Mouse (Mus musculus) CH12.LX (cell line): Measurements from ENCODE around the gene Timm17a. TPM values are rescaled to one million over a fixed set of nuclear protein-coding genes. Genes with fewer than 3 reads are reported as not detected.

Experiments used
- DNase-seq: peaks from one replicate; pipeline ENCODE4 v3.0.0-alpha.2; 2013; ENCODE audit errors: extremely low read depth
- H3K27ac ChIP-seq: 2 replicates; pipeline ENCODE4 v1.5.1; 2012; ENCODE audit warnings: low read depth, mild to moderate bottlenecking, control low read depth, moderate library complexity; ENCODE audit not compliant: insufficient read depth
- H3K27me3 ChIP-seq: replicated peaks from 2 replicates; pipeline ENCODE3; 2012; ENCODE audit warnings: inconsistent platforms
- H3K36me3 ChIP-seq, 2 experiments: replicated peaks in 1 of 2; 2 replicates each; pipeline versions ENCODE3 to v1.6.1; 2012; ENCODE audit warnings: inconsistent platforms in 1 of 2, low read length in 1 of 2, mild to moderate bottlenecking in 1 of 2, mixed read lengths in 1 of 2, moderate library complexity in 1 of 2; ENCODE audit not compliant: control insufficient read depth in 1 of 2, insufficient read depth in 1 of 2
- H3K4me1 ChIP-seq, 2 experiments: 2 replicates each; pipeline ENCODE4 v1.6.1; 2012; ENCODE audit warnings: inconsistent platforms in 1 of 2, moderate library complexity in 1 of 2; ENCODE audit not compliant: insufficient read depth in 2 of 2, control insufficient read depth in 1 of 2
- H3K4me2 ChIP-seq: 2 replicates; pipeline ENCODE4 v1.6.1; 2012; ENCODE audit warnings: low read depth, mild to moderate bottlenecking, control low read depth; ENCODE audit not compliant: poor library complexity, insufficient read depth, severe bottlenecking
- H3K4me3 ChIP-seq, 3 experiments: fragments of 150-350 bp in 1 of 3; sonication (generic) in 1 of 3; replicated peaks in 1 of 3; 2 replicates each; pipeline versions ENCODE3 to v1.5.1; 2011 to 2012; ENCODE audit warnings: low read depth in 2 of 3, low read length in 2 of 3, mild to moderate bottlenecking in 2 of 3, moderate library complexity in 2 of 3, control low read depth in 1 of 3, improper control_type of control experiment in 1 of 3, inconsistent platforms in 1 of 3, mixed read lengths in 1 of 3; ENCODE audit not compliant: poor library complexity in 1 of 3
- H3K79me2 ChIP-seq: replicated peaks from 2 replicates; pipeline ENCODE4 v1.6.1; 2012; ENCODE audit warnings: mild to moderate bottlenecking, moderate library complexity; ENCODE audit not compliant: control insufficient read depth, poor library complexity, insufficient read depth, severe bottlenecking; ENCODE audit errors: extremely low read depth
- H3K9ac ChIP-seq: 2 replicates; pipeline ENCODE4 v1.6.1; 2012; ENCODE audit warnings: low read depth, mild to moderate bottlenecking, control low read depth, moderate library complexity; ENCODE audit not compliant: insufficient read depth
- H3K9me3 ChIP-seq: replicated peaks from 2 replicates; pipeline ENCODE3; 2012; ENCODE audit warnings: low read length, inconsistent platforms, mixed read lengths
- CHD2 ChIP-seq: IDR thresholded peaks from 2 replicates; pipeline ENCODE4 v1.6.1; 2011; ENCODE audit warnings: low read length, improper control_type of control experiment
- E2F4 ChIP-seq: IDR thresholded peaks from 2 replicates; pipeline ENCODE4 v1.6.1; 2011; ENCODE audit warnings: low read depth, low read length, improper control_type of control experiment; ENCODE audit not compliant: insufficient replicate concordance
- ELF1 ChIP-seq: IDR thresholded peaks from 2 replicates; pipeline ENCODE4 v1.6.1; 2014; ENCODE audit warnings: low read depth, mild to moderate bottlenecking, inconsistent platforms, low read length, improper control_type of control experiment
- ETS1 ChIP-seq: conservative IDR thresholded peaks from 2 replicates; pipeline ENCODE4 v1.6.1; 2012; ENCODE audit warnings: low read depth, mild to moderate bottlenecking, inconsistent platforms, low read length, improper control_type of control experiment, moderate library complexity
- GABPA ChIP-seq: IDR thresholded peaks from 2 replicates; pipeline ENCODE4 v1.6.1; 2012; ENCODE audit warnings: low read depth, low read length, improper control_type of control experiment, inconsistent platforms; ENCODE audit not compliant: insufficient replicate concordance
- JUN ChIP-seq: IDR thresholded peaks from 2 replicates; pipeline ENCODE4 v1.6.1; 2011; ENCODE audit warnings: low read depth, mild to moderate bottlenecking, low read length, improper control_type of control experiment, moderate library complexity; ENCODE audit not compliant: insufficient read depth
- KAT2A ChIP-seq: IDR thresholded peaks from 2 replicates; pipeline ENCODE4 v1.6.1; 2012; ENCODE audit warnings: low read length, improper control_type of control experiment, inconsistent platforms; ENCODE audit not compliant: insufficient replicate concordance
- MAFK ChIP-seq: IDR thresholded peaks from 2 replicates; pipeline ENCODE4 v1.6.1; 2011; ENCODE audit warnings: low read length, improper control_type of control experiment; ENCODE audit not compliant: insufficient replicate concordance
- MAX ChIP-seq: IDR thresholded peaks from 2 replicates; pipeline ENCODE4 v1.6.1; 2011; ENCODE audit warnings: low read length, improper control_type of control experiment
- MAZ ChIP-seq: IDR thresholded peaks from 2 replicates; pipeline ENCODE4 v1.6.1; 2012; ENCODE audit warnings: low read depth, mild to moderate bottlenecking, inconsistent platforms, low read length, improper control_type of control experiment, moderate library complexity
- MEF2A ChIP-seq: IDR thresholded peaks from 2 replicates; pipeline ENCODE4 v1.6.1; 2014; ENCODE audit warnings: low read depth, mild to moderate bottlenecking, inconsistent platforms, low read length, improper control_type of control experiment, borderline replicate concordance
- MXI1 ChIP-seq: IDR thresholded peaks from 2 replicates; pipeline ENCODE4 v1.6.1; 2011; ENCODE audit warnings: mild to moderate bottlenecking, low read depth, low read length, improper control_type of control experiment
- NELFE ChIP-seq: IDR thresholded peaks from 2 replicates; pipeline ENCODE4 v1.6.1; 2011; ENCODE audit warnings: low read depth, low read length, improper control_type of control experiment
- PAX5 ChIP-seq: IDR thresholded peaks from 2 replicates; pipeline ENCODE4 v1.6.1; 2012; ENCODE audit warnings: low read length, inconsistent platforms, mixed read lengths
- POLR2A ChIP-seq: IDR thresholded peaks from 2 replicates; pipeline ENCODE4 v1.6.1; 2011; ENCODE audit warnings: low read depth, mild to moderate bottlenecking, improper control_type of control experiment, low read length
- RAD21 ChIP-seq: IDR thresholded peaks from 2 replicates; pipeline ENCODE4 v1.6.1; 2011; ENCODE audit warnings: low read depth, mild to moderate bottlenecking, low read length, improper control_type of control experiment, moderate library complexity
- RCOR1 ChIP-seq: conservative IDR thresholded peaks from 2 replicates; pipeline ENCODE4 v1.6.1; 2012; ENCODE audit warnings: low read depth, mild to moderate bottlenecking, inconsistent platforms, low read length, improper control_type of control experiment
- TBP ChIP-seq: conservative IDR thresholded peaks from 2 replicates; pipeline ENCODE4 v1.6.1; 2011; ENCODE audit warnings: low read depth, low read length, improper control_type of control experiment
- TCF12 ChIP-seq: IDR thresholded peaks from 2 replicates; pipeline ENCODE4 v1.6.1; 2014; ENCODE audit warnings: low read depth, mild to moderate bottlenecking, inconsistent platforms, low read length, improper control_type of control experiment
- UBTF ChIP-seq: IDR thresholded peaks from 2 replicates; pipeline ENCODE4 v1.6.1; 2012; ENCODE audit warnings: low read depth, mild to moderate bottlenecking, inconsistent platforms, low read length, improper control_type of control experiment, moderate library complexity
- ZKSCAN1 ChIP-seq: IDR thresholded peaks from 2 replicates; pipeline ENCODE4 v1.6.1; 2012; ENCODE audit warnings: low read depth, inconsistent platforms, low read length, improper control_type of control experiment, borderline replicate concordance
- ZMIZ1 ChIP-seq: IDR thresholded peaks from 2 replicates; pipeline ENCODE4 v1.6.1; 2012; ENCODE audit warnings: low read depth, mild to moderate bottlenecking, inconsistent platforms, low read length, improper control_type of control experiment
- dilution Hi-C: fragments of 300-500 bp; cut with MboI; formaldehyde crosslinking; loops from 2 replicates; pipeline ENCODE4 v1.14.3; 2020; ENCODE audit warnings: low sequenced_read_pairs; ENCODE audit not compliant: extremely low pct_unique_long_range_greater_than_20kb, extremely low pct_ligation_motif_present
- in situ Hi-C: fragments of 300-500 bp; cut with MboI; formaldehyde crosslinking; loops from 3 replicates; pipeline ENCODE4 v1.14.3; 2019; ENCODE audit warnings: low sequenced_read_pairs, low pct_ligation_motif_present, low pct_unique_long_range_greater_than_20kb, mixed read lengths
- polyA plus RNA-seq: library from polyadenylated mRNA; unstranded; fragments of >175 nt; gene quantifications from 2 replicates; pipeline ENCODE4 v1.2.1, GENCODE M21; 2012; ENCODE audit warnings: low read depth; ENCODE audit not compliant: insufficient read length
- total RNA-seq, 2 experiments: library from RNA; depleted of rRNA; stranded (reverse); fragments of 300-350 nt in 1 of 2; fragments of >200 nt in 1 of 2; gene quantifications; 2 replicates each; pipeline ENCODE4 v1.2.3; 2012 to 2014

Gene Timm17a
- total and polyA plus RNA-seq, 3 experiments: 126 to 341 (median 238) TPM

DNA sequence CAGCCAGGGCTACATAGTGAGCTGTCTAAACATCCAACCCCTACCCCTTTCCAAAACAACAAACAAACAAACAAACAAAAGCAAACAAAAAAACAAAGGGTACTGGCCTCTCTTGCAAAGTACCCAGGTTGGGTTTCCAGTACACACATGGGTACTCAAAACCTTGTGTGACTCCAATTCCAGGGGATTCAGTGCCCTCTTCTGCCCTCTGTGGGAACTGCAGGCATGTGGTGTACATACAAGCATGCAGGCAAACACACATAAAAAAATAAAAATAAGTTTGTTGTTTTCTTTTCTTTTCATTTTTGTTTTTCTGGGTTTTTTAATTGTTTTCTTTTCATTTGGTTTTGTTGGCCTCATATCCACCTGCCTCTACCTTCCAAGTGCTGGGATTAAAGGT lies 48.5 kb upstream of the Timm17a start:
- no peak for DNase-seq
- no peaks in the 10 kb centered on the region for H3K27me3 ChIP-seq
- dilution Hi-C loops: no loop called here

GRCm38 (mm10) chr1:135361491-135361890 lies 47.9 kb upstream of the Timm17a start:
- no peak for DNase-seq
- no peak for TF ChIP-seq RAD21
- TF ChIP-seq MAZ: no peak
- no peak overlapping the region for H3K9ac ChIP-seq
- no peak overlapping the region for H3K4me3 ChIP-seq
- H3K79me2 ChIP-seq: no peaks in the 10 kb centered on the region
- dilution Hi-C loops (no loop called here), in situ Hi-C loops (no loop called here)
- H3K36me3 ChIP-seq: no peaks in the 10 kb centered on the region
- no peak overlapping the region for H3K27ac ChIP-seq
- H3K4me2 ChIP-seq: no peak overlapping the region
- H3K27me3 ChIP-seq: no peaks in the 10 kb centered on the region
- peaks cover 6% of the 10 kb centered on the region for H3K9me3 ChIP-seq
- H3K4me1 ChIP-seq: peaks cover 6 to 20% of the 10 kb centered on the region in 2 experiments; a peak in 3 of 4 replicates

More for the DNA sequence above, 48.5 kb upstream of the Timm17a start:
- Histone ChIP-seq H3K36me3 (no peaks in the 10 kb centered on the region), H3K4me2 (no peak overlapping the region), H3K27ac (no peak overlapping the region), H3K9me3 (peaks cover 6% of the 10 kb centered on the region), H3K9ac (no peak overlapping the region), H3K4me3 (no peak overlapping the region), H3K79me2 (no peaks in the 10 kb centered on the region), H3K4me1 (peaks cover 6 to 15% of the 10 kb centered on the region in 2 experiments; a peak in 3 of 4 replicates)
- TF ChIP-seq ZMIZ1 (no peak), NELFE (no peak), MAFK (no peak), JUN (no peak), RCOR1 (no peak), POLR2A (no peak)
- in situ Hi-C loops: no loop called here

GRCm38 (mm10) chr1:135359071-135359470 lies 45.5 kb upstream of the Timm17a start:
- Histone ChIP-seq H3K79me2 (no peaks in the 10 kb centered on the region), H3K9me3 (peaks cover 6% of the 10 kb centered on the region), H3K4me2 (no peak overlapping the region), H3K27me3 (peaks cover 3% of the 10 kb centered on the region), H3K4me3 (no peak overlapping the region), H3K4me1 (peaks cover 6 to 20% of the 10 kb centered on the region in 2 experiments; a peak in 3 of 4 replicates), H3K36me3 (no peaks in the 10 kb centered on the region), H3K9ac (no peak overlapping the region), H3K27ac (no peak overlapping the region)
- TF ChIP-seq MEF2A (no peak), PAX5 (no peak), ETS1 (no peak), UBTF (no peak), ZMIZ1 (no peak), MAX (no peak), ZKSCAN1 (no peak), MAFK (no peak), ELF1 (no peak), MXI1 (no peak), KAT2A (no peak), E2F4 (no peak), TCF12 (no peak), CHD2 (no peak), GABPA (no peak), TBP (no peak)
- DNase-seq: no peak
- in situ Hi-C loops: no loop called here
- dilution Hi-C loops: no loop called here
